11 mouse cellular contexts compared by ENCODE assay signal in the genomic region with DNA sequence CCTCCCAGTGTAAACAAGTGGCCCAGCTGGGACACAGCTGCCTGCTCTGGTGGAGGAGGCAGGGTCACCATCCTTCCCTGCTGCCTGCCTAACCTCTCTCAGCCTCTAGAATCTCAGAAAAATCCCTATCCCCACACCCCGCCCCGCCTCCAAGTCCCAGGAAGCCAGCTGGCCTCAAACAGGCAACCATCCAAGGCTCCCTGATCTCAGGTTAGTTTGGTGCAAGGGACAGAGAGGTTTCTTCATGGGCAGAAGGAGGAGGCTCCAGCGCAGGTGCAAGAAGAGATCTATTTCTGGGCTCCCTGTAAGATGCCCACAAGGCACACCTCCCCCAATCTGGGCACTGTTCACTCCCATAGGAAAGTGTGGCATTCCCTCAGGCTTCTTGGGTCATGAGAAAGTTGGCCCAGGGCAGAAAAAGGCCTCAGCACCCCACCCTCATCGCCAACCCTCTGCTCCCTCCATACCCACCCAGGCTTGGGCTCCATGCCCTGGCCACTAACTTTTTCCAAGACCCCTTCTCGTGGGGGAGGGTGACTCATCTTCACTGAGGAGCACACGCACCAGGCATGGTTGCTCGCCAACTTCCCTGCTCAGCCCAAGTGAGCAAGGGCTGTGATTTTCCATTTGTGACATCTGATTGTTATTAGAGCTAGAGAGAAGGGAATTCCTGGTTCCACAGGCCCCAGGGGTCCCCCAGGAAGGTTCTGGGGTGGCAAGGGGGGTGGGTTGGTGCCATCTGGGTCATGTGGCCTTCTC. TPM values are rescaled to one million over a fixed set of nuclear protein-coding genes. Genes with fewer than 3 reads are reported as not detected.
DNase-seq lines count a peak whose midpoint lies in the region; ATAC-seq lines count a peak whose summit lies in the region.
"Had no signal": no experiment of that assay in that cellular context is flagged by ENCODE, and none has a peak within 500 bp of the region (broad histone marks: within the 10 kb centered on the region; RNA-seq: fewer than 3 reads in every experiment).

No protein-coding gene starts in this region.

- H3K9ac ChIP-seq in embryonic facial prominence, embryonic 14.5 days (ENCODE audit: low read depth, low read length) = no peak overlapping the region; the same call in 1 of the 2 replicates
- no peak overlapping the region for H3K9ac ChIP-seq in hindbrain, embryonic 16.5 days (ENCODE audit: low read depth, low read length)

- H3K36me3 ChIP-seq in embryonic facial prominence, embryonic 14.5 days (ENCODE audit: control insufficient read depth, insufficient read depth, low read length) = no peaks in the 10 kb centered on the region
- H3K36me3 ChIP-seq in hindbrain, embryonic 16.5 days (ENCODE audit: control insufficient read depth, insufficient read depth, low read length) = no peaks in the 10 kb centered on the region

- H3K4me2 ChIP-seq in embryonic facial prominence, embryonic 14.5 days (ENCODE audit: low read depth, low read length) = no peak overlapping the region
- H3K4me2 ChIP-seq in hindbrain, embryonic 16.5 days (ENCODE audit: low read length) = no peak overlapping the region

- no peak overlapping the region for H3K4me3 ChIP-seq in embryonic facial prominence, embryonic 14.5 days (ENCODE audit: low read depth, low read length)
- H3K4me3 ChIP-seq in hindbrain, embryonic 16.5 days (ENCODE audit: low read length) = no peak overlapping the region

- H3K27me3 ChIP-seq in embryonic facial prominence, embryonic 14.5 days (replicated peaks; ENCODE audit: control insufficient read depth, insufficient read depth, low read length) = no peaks in the 10 kb centered on the region
- H3K27me3 ChIP-seq in hindbrain, embryonic 16.5 days (replicated peaks; ENCODE audit: control insufficient read depth, insufficient read depth, low read length) = no peaks in the 10 kb centered on the region

- H3K9me3 ChIP-seq in embryonic facial prominence, embryonic 14.5 days (ENCODE audit: control insufficient read depth, low read length) = no peaks in the 10 kb centered on the region
- no peaks in the 10 kb centered on the region for H3K9me3 ChIP-seq in hindbrain, embryonic 16.5 days (ENCODE audit: control insufficient read depth, low read length)

- peak overlapping the region; percentile 46 for H3K27ac ChIP-seq in embryonic facial prominence, embryonic 14.5 days (replicated peaks; ENCODE audit: low read depth, low read length)
- no peak overlapping the region for H3K27ac ChIP-seq in hindbrain, embryonic 16.5 days (ENCODE audit: low read depth, low read length)
- H3K27ac ChIP-seq: macrophage had no signal

- peaks cover 28% of the 10 kb centered on the region for H3K4me1 ChIP-seq in embryonic facial prominence, embryonic 14.5 days (ENCODE audit: control insufficient read depth, insufficient read depth, low read length)
- peaks cover 4% of the 10 kb centered on the region; the same call in 1 of the 2 replicates for H3K4me1 ChIP-seq in hindbrain, embryonic 16.5 days (ENCODE audit: control insufficient read depth, insufficient read depth, low read depth, low read length)

- WGBS in embryonic facial prominence, embryonic 14.5 days = 31% methylated on average over 7 of the region's 7 CpGs
- 72% methylated on average over 7 of the region's 7 CpGs for WGBS in hindbrain, embryonic 16.5 days

- DNase-seq in embryo, embryonic 10 days (ENCODE audit: low spot score) = peak; percentile 42
- DNase-seq in embryo, embryonic 9.5 days (ENCODE audit: extremely low spot score) = no peak
- DNase-seq in 3134 (ENCODE audit: extremely low read depth, insufficient read length, low spot score) = peak; percentile 84
- DNase-seq in embryonic facial prominence, embryonic 14.5 days (ENCODE audit: low spot score) = peak; percentile 72
- peak; percentile 44 to 61 for DNase-seq in lung, adult 18-20 months
- DNase-seq in spleen, postnatal 14 days (ENCODE audit: low spot score in 2 of 2) = no peak

- ATAC-seq in embryonic facial prominence, embryonic 14.5 days (ENCODE audit: low read depth) = no peak
- no peak for ATAC-seq in hindbrain, embryonic 16.5 days
- ATAC-seq in monocyte, adult 5-6 weeks (replicated peaks; ENCODE audit: insufficient number of reproducible peaks, low FRiP score, low TSS enrichment, poor library complexity, severe bottlenecking) = no peak

RNA-seq across cellular contexts. Expression of a gene that starts 0.9 kb away (rescaled TPM):
- polyA plus RNA-seq in embryonic facial prominence, embryonic 14.5 days (2014; fragmentation: Nextera tagmentation; extraction: Ambion mirVana) = 7.5 and 10.0 TPM in 2 replicates
- 3.6 and 5.3 TPM in 2 replicates for polyA plus RNA-seq in hindbrain, embryonic 16.5 days (2015; fragmentation: Nextera tagmentation; extraction: Ambion mirVana)
- total RNA-seq in monocyte, adult 5-6 weeks (2017) = not detected in 3 replicates
- polyA plus RNA-seq: macrophage had no signal

RNA-seq across cellular contexts. Expression of a gene that starts 14.9 kb away (rescaled TPM):
- polyA plus RNA-seq in embryonic facial prominence, embryonic 14.5 days (2014; fragmentation: Nextera tagmentation; extraction: Ambion mirVana) = not detected in 2 replicates
- 0.10 and 0.11 TPM in 2 replicates for polyA plus RNA-seq in hindbrain, embryonic 16.5 days (2015; fragmentation: Nextera tagmentation; extraction: Ambion mirVana)
- total RNA-seq in monocyte, adult 5-6 weeks (2017) = not detected in 3 replicates
- polyA plus RNA-seq: heart, embryonic 16.5 days; macrophage; testis, adult 2 months had no signal

RNA-seq across cellular contexts. Expression of a gene that starts 15.9 kb away (rescaled TPM):
- polyA plus RNA-seq in embryonic facial prominence, embryonic 14.5 days (2014; fragmentation: Nextera tagmentation; extraction: Ambion mirVana) = 3.6 and 3.7 TPM in 2 replicates
- 2.8 and 3.3 TPM in 2 replicates for polyA plus RNA-seq in hindbrain, embryonic 16.5 days (2015; fragmentation: Nextera tagmentation; extraction: Ambion mirVana)
- total RNA-seq in monocyte, adult 5-6 weeks (2017) = 13.6 to 20.1 TPM (median 14.9 TPM) in 3 replicates

Comparison
In these comparisons a context has a peak if more than half of its experiments do, and no peak if none do; other contexts are left out.
1. DNase-seq: peak in embryo, embryonic 10 days (single experiment), 3134 (single experiment), embryonic facial prominence, embryonic 14.5 days (single experiment) and lung, adult 18-20 months (2 of 2); none in embryo, embryonic 9.5 days (single experiment) and spleen, postnatal 14 days (0 of 2).